Mouse (Mus musculus): Measurements from ENCODE around the gene Btbd18. TPM values are rescaled to one million over a fixed set of nuclear protein-coding genes. Genes with fewer than 3 reads are reported as not detected.
A peak's percentile ranks its signal among the peaks of the same experiment; 100 is the strongest.

The Btbd18 gene
- polyA plus RNA-seq (2014; fragmentation: Nextera tagmentation; extraction: Ambion mirVana), result 0.14 TPM in 1 of 2 replicates, not detected in the other

- Histone ChIP-seq H3K36me3 (ENCODE audit: control insufficient read depth, insufficient read depth, low read length) (no peaks in the 10 kb centered on the region), H3K4me1 (ENCODE audit: control insufficient read depth, insufficient read depth, low read length) (no peaks in the 10 kb centered on the region), H3K9me3 (ENCODE audit: control insufficient read depth, low read length) (no peaks in the 10 kb centered on the region), H3K27ac (replicated peaks; ENCODE audit: low read depth, low read length) (no peak within 1 kb of the TSS), H3K9ac (ENCODE audit: low read depth, low read length) (no peak within 1 kb of the TSS), H3K4me3 (ENCODE audit: low read depth, low read length) (no peak within 1 kb of the TSS), H3K4me2 (ENCODE audit: low read depth, low read length) (no peak within 1 kb of the TSS), H3K27me3 (replicated peaks; ENCODE audit: control insufficient read depth, insufficient read depth, low read length) (no peaks in the 10 kb centered on the region)
- ATAC-seq (ENCODE audit: low read depth), result no peak
- no peak for DNase-seq (ENCODE audit: low spot score)
- WGBS, result 94% methylated on average over 32 of the region's 32 CpGs
Measured at GRCm38 (mm10) chr2:84658806-84659205, at the start of gene Btbd18. TSS of gene Btbd18 (plus strand) at chr2:84659079.

- 95% methylated on average over 6 of the region's 6 CpGs for WGBS
- no peaks in the 10 kb centered on the region for H3K4me1 ChIP-seq (ENCODE audit: control insufficient read depth, insufficient read depth, low read length)
- DNase-seq (ENCODE audit: low spot score) (no peak), ATAC-seq (ENCODE audit: low read depth) (no peak)
- H3K36me3 ChIP-seq (ENCODE audit: control insufficient read depth, insufficient read depth, low read length), result peaks cover 97% of the 10 kb centered on the region
- no peak overlapping the region for H3K27ac ChIP-seq (replicated peaks; ENCODE audit: low read depth, low read length)
- H3K4me3 ChIP-seq (ENCODE audit: low read depth, low read length), result no peak overlapping the region
- H3K9me3 ChIP-seq (ENCODE audit: control insufficient read depth, low read length), result no peaks in the 10 kb centered on the region
- H3K9ac ChIP-seq (ENCODE audit: low read depth, low read length), result no peak overlapping the region
- H3K27me3 ChIP-seq (replicated peaks; ENCODE audit: control insufficient read depth, insufficient read depth, low read length), result no peaks in the 10 kb centered on the region
- H3K4me2 ChIP-seq (ENCODE audit: low read depth, low read length), result no peak overlapping the region
Measured at GRCm38 (mm10) chr2:84612764-84613163, 46.1 kb upstream of the Btbd18 start.

GRCm38 (mm10) chr2:84617637-84618515 is 41.0 kb upstream of the Btbd18 start:
- no peak overlapping the region for H3K4me2 ChIP-seq (ENCODE audit: low read depth, low read length)
- H3K4me1 ChIP-seq (ENCODE audit: control insufficient read depth, insufficient read depth, low read length), result peaks cover 3% of the 10 kb centered on the region; the same call in 1 of the 2 replicates
- no peak overlapping the region for H3K4me3 ChIP-seq (ENCODE audit: low read depth, low read length)
- H3K36me3 ChIP-seq (ENCODE audit: control insufficient read depth, insufficient read depth, low read length), result peaks cover 84% of the 10 kb centered on the region
- peak; percentile 84 for ATAC-seq (ENCODE audit: low read depth)
- H3K27ac ChIP-seq (replicated peaks; ENCODE audit: low read depth, low read length), result 0 out of 2 replicates have a peak overlapping the region, but pooled peaks have one; percentile 15
- no peaks in the 10 kb centered on the region for H3K9me3 ChIP-seq (ENCODE audit: control insufficient read depth, low read length)
- no peak overlapping the region for H3K9ac ChIP-seq (ENCODE audit: low read depth, low read length)
- WGBS, result 66% methylated on average over 3 of the region's 3 CpGs
- DNase-seq (ENCODE audit: low spot score), result no peak
- no peaks in the 10 kb centered on the region for H3K27me3 ChIP-seq (replicated peaks; ENCODE audit: control insufficient read depth, insufficient read depth, low read length)

- Histone ChIP-seq H3K9me3 (ENCODE audit: control insufficient read depth, low read length) (no peaks in the 10 kb centered on the region), H3K4me3 (ENCODE audit: low read depth, low read length) (no peak overlapping the region), H3K4me2 (ENCODE audit: low read depth, low read length) (no peak overlapping the region), H3K4me1 (ENCODE audit: control insufficient read depth, insufficient read depth, low read length) (peaks cover 3% of the 10 kb centered on the region; the same call in 1 of the 2 replicates), H3K9ac (ENCODE audit: low read depth, low read length) (no peak overlapping the region), H3K27me3 (replicated peaks; ENCODE audit: control insufficient read depth, insufficient read depth, low read length) (no peaks in the 10 kb centered on the region), H3K27ac (replicated peaks; ENCODE audit: low read depth, low read length) (no peak overlapping the region), H3K36me3 (ENCODE audit: control insufficient read depth, insufficient read depth, low read length) (peaks cover 74% of the 10 kb centered on the region)
- 71% methylated on average over 2 of the region's 2 CpGs for WGBS
- DNase-seq (ENCODE audit: low spot score), result no peak
- no peak for ATAC-seq (ENCODE audit: low read depth)
Measured at GRCm38 (mm10) chr2:84618914-84619313, 40.0 kb upstream of the Btbd18 start.

GRCm38 (mm10) chr2:84619646-84620340 is 39.1 kb upstream of the Btbd18 start:
- Histone ChIP-seq H3K4me3 (ENCODE audit: low read depth, low read length) (no peak overlapping the region), H3K4me2 (ENCODE audit: low read depth, low read length) (no peak overlapping the region), H3K27ac (replicated peaks; ENCODE audit: low read depth, low read length) (no peak overlapping the region), H3K27me3 (replicated peaks; ENCODE audit: control insufficient read depth, insufficient read depth, low read length) (no peaks in the 10 kb centered on the region), H3K9ac (ENCODE audit: low read depth, low read length) (no peak overlapping the region), H3K9me3 (ENCODE audit: control insufficient read depth, low read length) (no peaks in the 10 kb centered on the region), H3K36me3 (ENCODE audit: control insufficient read depth, insufficient read depth, low read length) (peaks cover 69% of the 10 kb centered on the region), H3K4me1 (ENCODE audit: control insufficient read depth, insufficient read depth, low read length) (peaks cover 3% of the 10 kb centered on the region; the same call in 1 of the 2 replicates)
- 95% methylated on average over 21 of the region's 21 CpGs for WGBS
- ATAC-seq (ENCODE audit: low read depth) (no peak), DNase-seq (ENCODE audit: low spot score) (no peak)

- Histone ChIP-seq H3K27ac (replicated peaks; ENCODE audit: low read depth, low read length) (no peak overlapping the region), H3K9ac (ENCODE audit: low read depth, low read length) (no peak overlapping the region), H3K4me3 (ENCODE audit: low read depth, low read length) (no peak overlapping the region), H3K4me2 (ENCODE audit: low read depth, low read length) (no peak overlapping the region), H3K36me3 (ENCODE audit: control insufficient read depth, insufficient read depth, low read length) (peaks cover 41% of the 10 kb centered on the region), H3K27me3 (replicated peaks; ENCODE audit: control insufficient read depth, insufficient read depth, low read length) (no peaks in the 10 kb centered on the region), H3K4me1 (ENCODE audit: control insufficient read depth, insufficient read depth, low read length) (peaks cover 3% of the 10 kb centered on the region; the same call in 1 of the 2 replicates), H3K9me3 (ENCODE audit: control insufficient read depth, low read length) (no peaks in the 10 kb centered on the region)
- DNase-seq (ENCODE audit: low spot score) (no peak), ATAC-seq (ENCODE audit: low read depth) (no peak)
- 70% methylated on average over 2 of the region's 2 CpGs for WGBS
Measured at GRCm38 (mm10) chr2:84622668-84623067, 36.2 kb upstream of the Btbd18 start.

GRCm38 (mm10) chr2:84623428-84624119 is 35.3 kb upstream of the Btbd18 start:
- ATAC-seq (ENCODE audit: low read depth) (no peak), DNase-seq (ENCODE audit: low spot score) (no peak)
- no peaks in the 10 kb centered on the region for H3K27me3 ChIP-seq (replicated peaks; ENCODE audit: control insufficient read depth, insufficient read depth, low read length)
- H3K36me3 ChIP-seq (ENCODE audit: control insufficient read depth, insufficient read depth, low read length), result peaks cover 36% of the 10 kb centered on the region
- no peak overlapping the region for H3K9ac ChIP-seq (ENCODE audit: low read depth, low read length)
- H3K27ac ChIP-seq (replicated peaks; ENCODE audit: low read depth, low read length), result no peak overlapping the region
- no peaks in the 10 kb centered on the region for H3K9me3 ChIP-seq (ENCODE audit: control insufficient read depth, low read length)
- H3K4me1 ChIP-seq (ENCODE audit: control insufficient read depth, insufficient read depth, low read length), result peaks cover 3% of the 10 kb centered on the region; the same call in 1 of the 2 replicates
- WGBS, result 92% methylated on average over 3 of the region's 3 CpGs
- no peak overlapping the region for H3K4me3 ChIP-seq (ENCODE audit: low read depth, low read length)
- H3K4me2 ChIP-seq (ENCODE audit: low read depth, low read length), result no peak overlapping the region

GRCm38 (mm10) chr2:84624201-84624600 is 34.7 kb upstream of the Btbd18 start:
- DNase-seq (ENCODE audit: low spot score) (no peak), ATAC-seq (ENCODE audit: low read depth) (no peak)
- Histone ChIP-seq H3K4me3 (ENCODE audit: low read depth, low read length) (no peak overlapping the region), H3K4me1 (ENCODE audit: control insufficient read depth, insufficient read depth, low read length) (peaks cover 3% of the 10 kb centered on the region; the same call in 1 of the 2 replicates), H3K4me2 (ENCODE audit: low read depth, low read length) (no peak overlapping the region), H3K9me3 (ENCODE audit: control insufficient read depth, low read length) (no peaks in the 10 kb centered on the region), H3K27me3 (replicated peaks; ENCODE audit: control insufficient read depth, insufficient read depth, low read length) (no peaks in the 10 kb centered on the region), H3K36me3 (ENCODE audit: control insufficient read depth, insufficient read depth, low read length) (peaks cover 34% of the 10 kb centered on the region), H3K27ac (replicated peaks; ENCODE audit: low read depth, low read length) (no peak overlapping the region), H3K9ac (ENCODE audit: low read depth, low read length) (no peak overlapping the region)
- WGBS, result 95% methylated on average over 17 of the region's 17 CpGs
